Mouse (Mus musculus) frontal cortex, postnatal 25 days (tissue): ENCODE data around the gene Pex13.
A peak's percentile ranks its signal among the peaks of the same experiment; 100 is the strongest.

ENCODE experiments used
- DNase-seq, 2 experiments: peaks; one replicate each; pipeline ENCODE4 v3.0.0; 2022; ENCODE audit warnings: low spot score in 2 of 2

Pex13 gene

GRCm38 (mm10) chr11:23665798-23666501 lies at the start of gene Pex13:
TSS of gene Pex13 (minus strand) at chr11:23665959.
- DNase-seq, result peak; percentile 66 to 83

DNA sequence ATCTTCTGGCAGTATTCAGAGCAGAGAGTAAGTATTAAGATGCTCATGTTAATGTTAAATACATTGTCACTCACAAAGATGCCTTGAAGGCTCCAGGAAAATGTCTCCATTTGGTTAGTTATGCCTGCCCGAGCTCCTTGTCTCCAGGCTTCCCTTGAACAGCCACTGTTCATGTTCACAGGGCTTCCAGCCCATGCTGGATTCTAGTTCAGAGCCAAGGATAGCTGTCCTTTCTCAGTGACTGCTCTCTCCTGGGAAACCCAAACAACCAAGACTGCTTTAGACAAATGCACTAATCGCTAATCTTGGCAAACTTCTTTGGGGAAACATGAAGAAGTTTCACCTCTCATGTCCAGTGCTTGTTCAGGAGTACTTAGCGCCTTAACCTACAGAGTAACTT lies 46.5 kb upstream of the Pex13 start:
- DNase-seq, result no peak

DNA sequence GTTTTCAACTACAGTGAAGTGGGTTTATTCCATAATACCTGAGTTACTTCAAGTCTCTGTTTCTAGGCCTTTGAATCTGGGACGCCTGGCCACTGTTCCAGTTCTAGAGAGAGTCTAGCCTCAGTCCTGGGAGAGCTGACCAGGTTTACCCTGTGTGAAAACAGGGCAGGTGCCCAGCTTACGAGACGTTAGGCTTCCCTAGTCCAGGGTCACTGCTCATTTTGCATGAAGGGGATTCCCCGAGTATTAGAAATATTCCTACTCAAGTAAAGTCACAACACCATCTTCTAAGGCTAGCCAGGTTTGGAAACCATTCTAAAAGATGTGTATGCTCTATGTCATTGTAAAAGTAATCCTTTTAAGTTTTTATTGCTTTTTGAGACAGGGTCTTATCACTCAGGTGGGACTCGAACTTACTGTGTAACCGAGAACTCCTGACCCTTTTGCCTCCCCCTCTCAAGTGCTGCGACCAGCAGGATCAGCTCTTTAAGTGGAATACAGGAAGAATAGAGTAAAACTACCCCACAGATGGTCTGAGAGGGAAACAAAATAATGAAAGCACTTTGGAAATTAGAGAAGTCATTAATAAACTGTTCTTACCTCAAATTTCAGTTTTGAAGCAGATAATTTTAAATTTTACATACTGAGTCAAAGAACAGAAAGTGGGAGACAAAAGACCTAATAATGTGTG lies 39.0 kb upstream of the Pex13 start:
- DNase-seq, result no peak

GRCm38 (mm10) chr11:23701831-23702230 lies 36.1 kb upstream of the Pex13 start:
- DNase-seq, result no peak

DNA sequence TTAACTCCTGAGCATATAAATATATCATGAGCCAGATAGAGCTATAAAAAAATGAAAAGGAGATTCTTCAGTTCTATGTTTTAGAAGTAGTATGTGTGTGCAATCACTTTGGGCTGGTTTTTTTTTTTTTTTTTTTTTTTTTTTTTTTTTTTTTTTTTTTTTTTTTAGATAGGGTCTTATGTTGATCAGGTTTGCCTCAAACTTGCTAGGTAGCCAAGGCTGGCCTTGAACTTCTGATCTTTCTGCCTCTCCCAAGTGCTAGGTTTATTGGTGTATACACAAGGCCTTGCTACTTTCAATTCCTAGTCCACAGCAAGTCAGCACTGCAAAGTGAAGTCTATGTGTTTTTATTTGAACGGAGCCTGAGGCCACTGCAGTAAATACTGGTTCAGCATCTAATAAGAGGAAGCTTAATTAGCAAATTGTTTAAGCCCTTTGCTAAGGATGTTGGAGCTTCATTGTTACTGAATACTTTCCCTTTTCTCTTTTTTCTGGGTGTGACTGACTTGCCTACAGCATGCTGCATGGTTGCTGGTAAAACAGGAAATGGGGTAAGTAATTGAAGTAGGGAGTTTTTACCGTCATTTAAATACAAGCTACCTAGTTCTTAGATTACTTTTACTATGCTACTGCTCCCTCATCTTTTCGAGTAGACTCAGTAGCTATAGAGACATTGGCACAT lies 33.8 kb upstream of the Pex13 start:
- DNase-seq, result no peak

GRCm38 (mm10) chr11:23698526-23698925 lies 32.8 kb upstream of the Pex13 start:
- DNase-seq, result no peak

GRCm38 (mm10) chr11:23695847-23696246 lies 30.1 kb upstream of the Pex13 start:
- DNase-seq, result no peak

GRCm38 (mm10) chr11:23693286-23693685 lies 27.5 kb upstream of the Pex13 start:
- DNase-seq, result no peak

GRCm38 (mm10) chr11:23688060-23688459 lies 22.3 kb upstream of the Pex13 start:
- DNase-seq, result no peak

GRCm38 (mm10) chr11:23686671-23687070 lies 20.9 kb upstream of the Pex13 start:
- no peak for DNase-seq

GRCm38 (mm10) chr11:23682561-23682960 lies 16.8 kb upstream of the Pex13 start:
- no peak for DNase-seq

GRCm38 (mm10) chr11:23680435-23680950 lies 14.7 kb upstream of the Pex13 start:
- no peak for DNase-seq

- DNase-seq, result peak; percentile 35 to 59
Measured at GRCm38 (mm10) chr11:23679044-23679642, 13.4 kb upstream of the Pex13 start.

DNA sequence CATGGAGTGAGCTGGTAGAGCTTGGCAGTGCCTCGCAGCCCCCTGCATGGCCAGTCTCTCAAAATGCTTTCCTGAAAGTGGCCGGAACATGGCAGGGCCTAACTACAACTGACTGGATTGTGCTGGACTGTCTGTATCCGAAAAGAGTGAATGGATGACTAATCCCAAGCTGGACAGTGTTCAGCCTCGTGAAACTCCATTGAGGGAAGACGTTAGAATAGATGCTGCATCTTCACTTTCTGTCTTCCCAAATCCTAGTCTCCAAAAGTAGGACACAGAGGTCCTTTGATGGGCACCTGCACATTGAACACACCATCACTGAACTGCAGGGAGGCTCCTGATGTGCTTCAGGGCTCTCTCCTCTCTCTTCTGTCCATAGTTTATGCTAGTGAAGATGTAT lies 10.3 kb upstream of the Pex13 start:
- no peak for DNase-seq

GRCm38 (mm10) chr11:23672256-23672749 lies 6.5 kb upstream of the Pex13 start:
- no peak for DNase-seq

DNA sequence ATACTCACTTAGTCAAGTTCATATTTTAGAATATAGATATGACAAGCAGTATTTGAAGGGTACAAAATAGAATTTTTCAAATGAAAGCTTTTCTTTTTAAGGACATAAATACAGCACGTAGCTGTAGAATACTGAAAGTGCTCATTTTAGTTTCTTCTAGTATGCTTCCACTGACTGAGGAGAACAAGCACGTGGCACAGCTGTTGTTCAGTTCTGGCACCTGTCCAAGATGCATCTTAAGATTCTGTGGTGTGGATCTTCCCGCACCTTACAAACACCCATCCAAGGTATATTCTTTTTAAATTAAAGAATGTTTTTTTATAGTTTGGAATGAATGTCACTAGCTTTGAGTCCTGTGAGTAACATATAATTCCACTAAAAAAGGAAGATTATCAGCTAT lies 1.4 kb upstream of the Pex13 start:
- no peak for DNase-seq

DNA sequence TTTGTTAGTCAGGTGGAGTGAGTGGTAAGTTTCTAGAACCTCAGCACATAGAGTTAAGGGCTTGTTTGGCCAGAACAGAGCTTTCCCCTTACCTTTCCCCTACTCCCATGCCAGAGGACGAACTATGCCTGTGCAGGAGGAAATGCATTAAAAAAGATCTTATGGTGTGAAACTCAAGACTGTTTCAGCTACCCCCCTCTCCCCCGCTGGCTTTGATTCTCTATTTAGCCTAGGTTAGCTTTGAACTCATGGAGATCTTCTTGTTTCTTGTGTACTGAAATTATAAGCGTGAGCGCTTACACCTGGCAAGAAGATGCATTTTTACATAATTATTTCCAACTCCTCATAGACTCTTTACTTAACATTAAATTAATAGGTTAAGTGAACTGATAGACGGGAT lies 767 bp upstream of the Pex13 start:
- DNase-seq, result no peak

DNA sequence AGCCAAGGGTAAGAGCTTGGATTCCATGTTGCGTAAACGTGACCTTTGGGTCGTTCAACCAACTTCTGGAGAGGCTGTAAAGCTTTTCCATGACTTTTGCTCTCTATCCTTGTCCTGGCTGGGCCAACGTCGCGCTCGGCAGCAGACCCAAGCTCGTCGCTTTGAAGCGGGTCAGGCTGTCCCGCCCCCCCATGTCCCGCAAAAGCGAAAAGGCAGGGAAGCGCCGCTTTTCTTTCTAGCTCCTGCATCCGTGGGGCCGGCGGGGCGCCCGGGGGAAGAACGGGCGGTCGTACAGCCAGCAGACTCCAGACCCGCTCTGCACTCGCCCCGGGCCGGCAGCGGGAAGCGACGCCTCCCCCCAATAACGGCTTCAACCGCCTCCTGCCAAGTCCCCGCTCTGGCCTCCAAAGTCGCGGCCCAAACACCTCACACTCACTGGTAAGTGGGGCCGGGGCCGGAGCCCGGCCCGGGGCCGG lies 410 bp downstream of the Pex13 start, which contains the start of gene Pus10:
Gene Pus10 (plus strand): TSS at position 364 of the 476 bp plus-strand sequence.
- DNase-seq, result no peak

GRCm38 (mm10) chr11:23664232-23664631 lies 1.5 kb downstream of the Pex13 start:
- no peak for DNase-seq

DNA sequence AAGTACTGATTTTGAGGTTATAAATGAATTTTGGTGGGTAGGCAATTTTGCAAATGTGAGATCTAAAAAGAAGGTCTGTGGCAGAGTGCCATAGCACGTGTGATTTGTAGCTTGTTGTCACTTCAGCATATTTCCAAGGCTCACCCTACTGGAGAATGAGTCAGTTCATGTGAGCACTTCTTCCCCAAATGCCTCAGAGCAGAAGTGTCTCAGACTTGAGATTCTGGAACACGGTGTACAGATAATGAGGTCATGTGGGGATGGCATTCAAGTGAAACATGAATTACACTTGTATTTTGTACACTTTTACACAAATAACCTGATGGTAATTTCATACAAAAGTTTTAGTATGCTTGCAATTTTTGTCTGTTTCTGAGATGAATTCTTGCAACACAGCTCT lies 8.0 kb downstream of the Pex13 start:
- DNase-seq, result no peak

DNA sequence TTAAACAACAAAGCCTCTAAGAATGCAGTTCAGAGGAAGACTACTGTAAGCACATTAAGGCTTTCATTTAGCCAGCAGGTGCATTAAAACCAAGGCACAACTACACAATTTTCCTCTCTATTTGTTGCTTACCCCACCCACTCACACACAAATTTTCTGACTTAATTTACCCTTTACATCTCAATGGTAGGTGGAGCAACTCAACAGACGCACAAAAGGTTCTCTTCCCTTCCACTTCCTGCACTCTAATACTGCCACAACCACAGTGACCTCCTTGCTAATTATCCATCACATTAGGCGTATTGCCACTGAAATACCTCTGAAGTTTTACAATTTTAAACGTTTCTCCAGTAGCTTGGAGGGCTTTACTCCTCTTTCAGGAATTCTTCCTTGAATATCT lies 12.1 kb downstream of the Pex13 start:
- DNase-seq, result no peak

DNA sequence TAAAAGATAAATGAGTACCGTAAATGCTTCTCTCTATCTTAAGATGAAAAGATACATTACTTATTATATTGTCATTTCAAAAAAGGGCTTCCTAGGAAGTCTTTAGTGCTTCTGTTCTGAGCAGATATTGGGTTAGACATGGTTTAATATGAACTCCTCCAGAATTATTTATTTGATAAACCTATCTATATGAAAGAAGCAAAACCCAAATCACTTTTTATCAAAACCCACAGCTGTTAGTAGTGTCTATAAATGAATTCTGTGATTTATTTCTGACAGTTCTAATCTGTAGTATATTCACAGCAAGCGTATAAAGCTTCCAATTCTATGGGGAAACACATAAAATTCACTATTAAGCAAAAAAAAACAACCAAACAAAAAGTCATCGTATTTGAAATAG lies 17.9 kb downstream of the Pex13 start:
- DNase-seq, result no peak
